Mouse (Mus musculus) forebrain, embryonic 11.5 days (tissue): ENCODE results near the gene Resp18. TPM values are rescaled to one million over a fixed set of nuclear protein-coding genes. Genes with fewer than 3 reads are reported as not detected.
A peak's percentile ranks its signal among the peaks of the same experiment; 100 is the strongest.
"Not testable (repeated sequence)": the region's sequence is repeated elsewhere in the genome, so short reads cannot be mapped to it uniquely, and the experiment has no call there.

Experiments
- ATAC-seq: fragments of 200-750 bp; cut with Nextera tagmentation; replicated peaks from 2 replicates; pipeline ENCODE4 v1.8.0; 2017; ENCODE audit warnings: moderate TSS enrichment; ENCODE audit not compliant: low FRiP score
- DNase-seq: peaks from one replicate; pipeline ENCODE4 v3.0.0-alpha.2; 2017; ENCODE audit warnings: low spot score
- H3K27ac ChIP-seq: fragments of 300-500 bp; sonication (generic); 2 replicates; pipeline ENCODE4 v1.5.1; 2014; ENCODE audit warnings: low read depth, low read length
- H3K27me3 ChIP-seq: fragments of 300-500 bp; sonication (generic); 2 replicates; pipeline ENCODE4 v1.6.1; 2014; ENCODE audit warnings: mild to moderate bottlenecking, low read length, mixed read lengths; ENCODE audit not compliant: control insufficient read depth, insufficient read depth
- H3K36me3 ChIP-seq: fragments of 300-500 bp; sonication (generic); 2 replicates; pipeline ENCODE4 v1.6.1; 2014; ENCODE audit warnings: mild to moderate bottlenecking, low read length, moderate library complexity, mixed read lengths; ENCODE audit not compliant: control insufficient read depth, insufficient read depth
- H3K4me1 ChIP-seq: fragments of 300-500 bp; sonication (generic); replicated peaks from 2 replicates; pipeline ENCODE4 v1.6.1; 2014; ENCODE audit warnings: low read length, mixed read lengths; ENCODE audit not compliant: control insufficient read depth, insufficient read depth
- H3K4me2 ChIP-seq: fragments of 300-500 bp; sonication (generic); 2 replicates; pipeline ENCODE4 v1.6.1; 2014; ENCODE audit warnings: low read depth, mild to moderate bottlenecking, low read length, moderate library complexity, mixed read lengths; ENCODE audit not compliant: severe bottlenecking
- H3K4me3 ChIP-seq: fragments of 300-500 bp; sonication (generic); 2 replicates; pipeline ENCODE4 v1.5.1; 2014; ENCODE audit warnings: low read depth, low read length
- H3K9ac ChIP-seq: fragments of 300-500 bp; sonication (generic); 2 replicates; pipeline ENCODE4 v1.6.1; 2014; ENCODE audit warnings: low read length
- H3K9me3 ChIP-seq: fragments of 300-500 bp; sonication (generic); 2 replicates; pipeline ENCODE4 v1.6.1; 2016; ENCODE audit warnings: low read length, mixed read lengths; ENCODE audit not compliant: control insufficient read depth
- WGBS: fragments of 180-500 bp; shearing (Covaris S2); extraction: QIAGEN DNeasy Blood & Tissue Kit; methylation state at CpG from one replicate; pipeline ENCODE4 v1.1.7; 2014; 5-methylcytosine and 5-hydroxymethylcytosine counted together
- polyA plus RNA-seq: library from polyadenylated mRNA; unstranded; fragments of >200 nt; fragmentation: Nextera tagmentation; extraction: Ambion mirVana; gene quantifications from 2 replicates; pipeline ENCODE4 v1.2.1, GENCODE M21; 2014

Resp18 gene
- polyA plus RNA-seq, 1 experiment from 2014 or later = 15.8 TPM

DNA sequence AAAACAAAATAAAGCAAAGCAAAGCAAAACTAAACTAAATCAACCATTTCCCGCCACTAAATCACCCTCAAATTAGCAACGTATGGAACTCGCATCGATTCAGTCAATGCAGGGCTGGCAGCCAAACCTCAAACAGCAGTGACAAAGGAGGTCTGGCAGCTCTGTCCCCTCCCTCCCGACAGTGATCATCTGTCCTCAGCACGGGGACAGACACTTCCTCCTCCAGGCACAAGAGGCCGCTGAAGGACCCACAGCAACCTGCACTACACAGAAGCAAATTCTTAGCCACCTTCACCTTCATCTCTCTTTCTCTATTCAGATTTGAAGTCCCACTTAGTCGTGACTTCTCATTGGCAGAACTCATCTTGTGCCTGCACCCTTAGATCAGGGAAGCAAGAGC, 43.6 kb downstream of the Resp18 start:
- H3K27me3 ChIP-seq = no peaks in the 10 kb centered on the region
- no peaks in the 10 kb centered on the region for H3K36me3 ChIP-seq
- ATAC-seq (0 out of 2 replicates have a peak, but pooled peaks have one; percentile 51), DNase-seq (peak; percentile 77)
- WGBS = 2% methylated on average over 8 of the region's 8 CpGs
- H3K9me3 ChIP-seq = no peaks in the 10 kb centered on the region
- H3K27ac ChIP-seq = no peak overlapping the region
- no peak overlapping the region for H3K9ac ChIP-seq
- H3K4me2 ChIP-seq = no peak overlapping the region
- H3K4me1 ChIP-seq = peaks cover 6% of the 10 kb centered on the region
- H3K4me3 ChIP-seq = no peak overlapping the region

DNA sequence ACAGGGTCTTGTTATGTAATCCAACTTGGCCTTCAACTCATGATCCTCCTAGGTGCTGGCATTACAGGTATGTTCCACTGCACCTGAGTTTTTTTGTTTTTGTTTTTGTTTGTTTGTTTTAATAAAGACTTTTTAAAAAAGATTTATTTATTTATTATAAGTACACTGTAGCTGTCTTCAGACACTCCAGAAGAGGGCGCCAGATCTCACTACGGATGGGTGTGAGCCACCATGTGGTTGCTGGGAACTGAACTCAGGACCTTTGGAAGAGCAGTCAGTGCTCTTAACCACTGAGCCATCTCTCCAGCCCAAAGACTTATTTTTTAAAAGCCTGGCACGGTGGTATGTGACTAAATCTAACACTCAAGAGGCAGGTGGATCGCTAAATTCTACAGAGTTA, 45.7 kb downstream of the Resp18 start:
- not testable (repeated sequence) for DNase-seq, H3K36me3 ChIP-seq
- WGBS = 68% methylated on average over 4 of the region's 4 CpGs

DNA sequence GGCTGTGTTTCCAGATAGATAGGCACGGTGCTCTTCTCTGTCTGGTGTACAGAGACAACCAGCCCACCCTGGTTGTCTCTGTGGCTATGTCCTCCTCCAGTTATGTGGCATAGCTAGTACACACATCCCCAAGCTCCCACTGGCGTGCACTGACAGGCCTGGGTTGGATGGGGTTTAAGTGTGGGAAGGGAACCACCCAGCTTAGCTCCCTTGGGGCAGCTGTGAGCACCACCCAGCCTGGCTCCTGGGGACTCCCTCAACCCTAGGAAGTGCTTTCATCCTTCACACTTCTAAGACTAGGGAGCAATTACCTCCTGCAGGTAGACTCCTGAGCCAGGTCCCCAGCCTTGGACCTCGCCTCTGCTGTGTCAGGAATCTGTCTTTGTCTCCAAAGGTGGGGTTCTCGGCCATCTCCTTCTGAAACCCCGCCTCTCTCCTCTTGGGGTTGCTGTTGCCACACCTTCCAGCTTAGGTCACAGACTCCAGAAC, 46.5 kb downstream of the Resp18 start, which contains the start of gene A630095N17Rik:
Gene A630095N17Rik, minus strand, starts transcription at position 439 of the 489 bp plus-strand sequence.
- 71% methylated on average over 5 of the region's 5 CpGs for WGBS
- DNase-seq = no peak
- no peak for ATAC-seq
- Histone ChIP-seq H3K4me3 (no peak within 1 kb of the TSS), H3K4me2 (no peak within 1 kb of the TSS), H3K36me3 (no peaks in the 10 kb centered on the region), H3K27ac (no peak within 1 kb of the TSS), H3K27me3 (no peaks in the 10 kb centered on the region), H3K9me3 (no peaks in the 10 kb centered on the region), H3K4me1 (peaks cover under 1% of the 10 kb centered on the region; the same call in 1 of the 2 replicates), H3K9ac (no peak within 1 kb of the TSS)

More for the DNA sequence above, 45.7 kb downstream of the Resp18 start:
- not testable (repeated sequence) for ATAC-seq, H3K4me3 ChIP-seq, H3K9ac ChIP-seq, H3K27me3 ChIP-seq, H3K27ac ChIP-seq, H3K9me3 ChIP-seq, H3K4me2 ChIP-seq, H3K4me1 ChIP-seq

DNA sequence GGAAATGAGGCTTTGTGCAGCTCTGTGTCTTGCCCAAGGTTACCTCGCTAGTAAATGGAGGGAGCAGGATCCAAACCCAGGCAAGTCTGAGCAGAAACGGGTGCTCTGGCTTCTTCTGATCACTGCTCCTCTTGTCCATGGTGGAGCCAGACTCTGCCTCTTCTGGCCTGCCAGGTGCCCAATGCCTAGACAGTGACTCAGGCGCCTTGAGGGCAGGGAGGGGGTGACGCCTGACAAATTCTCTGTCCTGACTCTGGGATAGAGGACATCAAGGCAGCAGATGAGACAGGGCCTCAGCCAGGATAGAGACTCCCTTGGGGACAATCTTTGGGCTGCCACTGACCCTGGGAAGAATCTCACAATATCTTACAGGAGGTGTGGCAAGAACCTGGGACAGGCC, 47.0 kb downstream of the Resp18 start:
- whole genome bisulfite sequencing = 76% methylated on average over 4 of the region's 4 CpGs

DNA sequence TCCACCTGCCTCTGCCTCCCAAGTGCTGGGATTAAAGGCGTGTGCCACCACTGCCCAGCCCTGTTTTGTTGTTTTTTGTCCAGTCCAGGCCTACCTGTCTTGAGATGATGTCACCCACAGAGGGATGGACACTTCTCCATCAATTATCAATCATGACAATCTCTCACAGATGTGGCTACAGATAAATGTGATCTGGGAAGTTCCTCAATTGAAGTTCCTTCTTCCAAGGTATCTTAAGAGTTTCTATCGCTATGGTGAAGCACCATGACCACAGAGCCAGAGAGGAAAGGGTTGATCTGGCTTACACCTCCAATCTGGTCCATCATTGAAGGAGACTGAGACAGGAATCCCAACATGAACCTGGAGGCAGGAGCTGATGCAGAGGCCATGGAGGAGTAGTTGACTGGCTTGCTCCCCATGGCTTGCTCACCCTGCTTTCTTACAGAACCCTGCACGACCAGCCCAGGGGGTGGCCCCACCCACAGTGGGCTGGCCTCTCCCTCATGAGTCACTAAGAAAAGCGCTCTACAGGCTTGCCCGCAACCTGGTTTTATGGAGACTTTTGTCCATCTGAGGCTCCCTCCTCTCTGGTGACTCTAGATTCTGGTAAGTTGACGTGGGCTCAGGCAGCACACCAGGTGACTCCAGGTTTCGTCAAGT, 47.8 kb downstream of the Resp18 start:
- Histone ChIP-seq H3K4me1 (no peaks in the 10 kb centered on the region), H3K27me3 (no peaks in the 10 kb centered on the region), H3K36me3 (no peaks in the 10 kb centered on the region), H3K27ac (no peak overlapping the region), H3K4me2 (no peak overlapping the region), H3K4me3 (no peak overlapping the region), H3K9me3 (no peaks in the 10 kb centered on the region), H3K9ac (no peak overlapping the region)
- ATAC-seq (no peak), DNase-seq (no peak)
- 71% methylated on average over 7 of the region's 7 CpGs for WGBS

More for the DNA sequence above, 47.0 kb downstream of the Resp18 start:
- Histone ChIP-seq H3K9ac (no peak overlapping the region), H3K4me2 (no peak overlapping the region), H3K36me3 (no peaks in the 10 kb centered on the region), H3K4me1 (no peaks in the 10 kb centered on the region), H3K9me3 (no peaks in the 10 kb centered on the region), H3K27ac (no peak overlapping the region), H3K27me3 (no peaks in the 10 kb centered on the region), H3K4me3 (no peak overlapping the region)
- DNase-seq (no peak), ATAC-seq (no peak)

DNA sequence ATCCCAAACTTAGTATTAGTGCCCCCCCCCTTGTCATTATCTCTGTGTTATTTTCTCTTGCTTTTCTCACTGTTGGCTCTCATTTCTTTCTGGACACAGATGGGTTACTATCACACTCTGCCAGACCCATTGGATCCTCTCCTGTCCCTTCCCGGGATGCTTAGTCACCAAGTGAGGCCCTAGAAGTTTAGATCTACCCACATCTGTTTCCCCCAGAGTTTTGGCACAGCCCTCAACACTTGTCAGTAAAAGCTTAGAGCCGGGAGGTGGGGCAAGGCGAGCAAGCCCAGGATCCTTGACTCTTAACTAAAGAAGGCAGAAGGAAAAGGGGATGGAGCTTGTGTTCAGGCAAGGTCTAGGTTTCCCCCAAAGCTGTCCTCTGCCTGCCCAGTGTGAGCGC, 49.1 kb downstream of the Resp18 start:
- WGBS = 83% methylated on average over 4 of the region's 4 CpGs
- Histone ChIP-seq H3K27ac (no peak overlapping the region), H3K27me3 (no peaks in the 10 kb centered on the region), H3K9ac (no peak overlapping the region), H3K4me3 (no peak overlapping the region), H3K9me3 (no peaks in the 10 kb centered on the region), H3K36me3 (no peaks in the 10 kb centered on the region), H3K4me2 (no peak overlapping the region), H3K4me1 (no peaks in the 10 kb centered on the region)
- DNase-seq = no peak
- no peak for ATAC-seq

DNA sequence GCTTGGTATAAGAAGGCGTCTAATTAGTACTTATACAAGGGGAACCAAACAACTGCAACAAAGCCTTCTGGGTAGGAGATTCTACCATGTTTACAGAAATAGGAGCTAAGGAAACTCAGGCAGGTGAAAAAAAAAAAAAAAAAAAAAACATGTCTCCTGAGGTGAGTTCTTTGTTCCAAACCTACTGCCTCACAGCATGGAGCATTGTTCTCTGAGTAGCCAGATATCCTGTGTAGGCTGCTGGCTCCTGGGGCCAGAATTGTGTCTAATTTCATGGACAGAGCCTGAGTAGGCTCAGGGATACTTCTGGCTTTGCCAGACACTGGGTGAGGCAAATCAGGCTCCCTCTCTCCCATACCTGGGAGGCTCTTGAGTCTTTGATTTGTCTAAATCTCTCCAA, 50.6 kb downstream of the Resp18 start:
- Histone ChIP-seq H3K9me3 (no peaks in the 10 kb centered on the region), H3K4me2 (no peak overlapping the region), H3K36me3 (no peaks in the 10 kb centered on the region), H3K27me3 (0 out of 2 replicates have a peak, but pooled peaks cover 1% of the 10 kb centered on the region), H3K4me1 (no peaks in the 10 kb centered on the region), H3K9ac (no peak overlapping the region), H3K4me3 (no peak overlapping the region), H3K27ac (no peak overlapping the region)
- ATAC-seq (no peak), DNase-seq (no peak)
- 59% methylated on average over 1 of the region's 1 CpGs for WGBS

DNA sequence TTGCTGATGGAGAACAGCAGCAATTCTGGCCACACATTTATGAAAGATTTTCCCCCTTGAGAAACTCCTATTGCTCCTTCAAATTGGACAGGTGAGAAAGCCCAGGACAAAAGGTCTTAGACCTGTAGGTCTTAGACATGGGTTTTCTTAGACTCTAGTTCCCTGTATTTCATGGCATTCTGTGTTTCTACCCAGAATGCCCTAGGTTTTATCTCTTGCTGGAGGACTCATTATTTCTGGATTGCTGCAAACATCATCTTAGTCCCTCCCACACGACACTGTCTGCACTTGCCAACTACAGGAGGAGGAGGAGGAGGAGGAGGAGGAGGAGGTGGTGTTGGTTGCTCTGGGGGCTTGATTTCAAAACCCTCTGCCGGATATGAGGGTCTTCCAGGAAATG, 52.1 kb downstream of the Resp18 start:
- 75% methylated on average over 2 of the region's 2 CpGs for WGBS
- Histone ChIP-seq H3K9ac (no peak overlapping the region), H3K4me2 (no peak overlapping the region), H3K4me1 (no peaks in the 10 kb centered on the region), H3K36me3 (no peaks in the 10 kb centered on the region), H3K9me3 (no peaks in the 10 kb centered on the region), H3K4me3 (no peak overlapping the region), H3K27ac (no peak overlapping the region), H3K27me3 (peaks cover 5% of the 10 kb centered on the region; the same call in 1 of the 2 replicates)
- no peak for DNase-seq
- no peak for ATAC-seq

DNA sequence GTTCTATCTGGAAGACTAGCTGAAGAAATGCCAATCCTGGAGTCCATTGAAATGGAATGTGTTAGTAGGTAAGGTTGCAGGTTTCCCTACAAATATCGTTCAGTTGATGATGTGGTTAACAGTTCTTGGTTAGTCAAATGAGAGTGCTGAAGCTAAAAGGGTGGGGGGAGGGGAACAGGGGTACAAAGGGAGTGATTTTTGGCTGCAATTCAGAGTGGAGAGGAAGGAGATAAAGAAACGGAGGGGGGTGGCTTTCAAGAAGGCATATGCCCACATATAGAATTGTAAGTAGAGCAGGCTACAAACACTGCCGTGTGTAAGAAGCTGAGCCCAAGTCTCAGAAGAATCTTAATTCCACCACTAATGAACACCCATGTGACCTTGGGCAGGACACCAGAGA, 52.7 kb downstream of the Resp18 start:
- peaks cover 11% of the 10 kb centered on the region for H3K27me3 ChIP-seq
- H3K4me3 ChIP-seq = no peak overlapping the region
- H3K9ac ChIP-seq = no peak overlapping the region
- no peak overlapping the region for H3K4me2 ChIP-seq
- no peaks in the 10 kb centered on the region for H3K9me3 ChIP-seq
- no peaks in the 10 kb centered on the region for H3K36me3 ChIP-seq
- H3K27ac ChIP-seq = no peak overlapping the region
- ATAC-seq (no peak), DNase-seq (no peak)
- no peaks in the 10 kb centered on the region for H3K4me1 ChIP-seq
- 71% methylated on average over 3 of the region's 3 CpGs for WGBS
